Mouse (Mus musculus): Measurements from ENCODE around the gene Sfrp4.

DNA sequence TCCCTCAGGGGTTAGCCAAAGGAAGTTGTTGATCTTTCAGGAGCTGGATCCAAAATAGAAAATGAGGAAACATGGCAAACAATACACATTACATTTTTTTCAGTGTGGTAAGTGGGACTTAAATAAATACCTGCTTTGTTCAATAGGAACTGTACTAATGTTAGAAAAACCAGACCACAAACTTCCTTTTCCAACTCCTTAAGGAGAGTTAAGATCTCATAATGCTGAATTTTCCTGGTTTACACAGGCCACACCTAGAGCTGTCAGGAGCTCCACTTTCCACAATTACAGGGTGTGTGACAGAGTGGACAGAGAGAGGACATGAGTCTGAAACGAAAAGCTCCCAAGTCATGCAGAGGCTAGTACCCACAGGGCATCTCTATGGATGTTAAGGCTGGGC is 19.2 kb upstream of the Sfrp4 start:
- TF ChIP-seq CTCF (IDR thresholded peaks at IDR 0.05; ENCODE audit: control insufficient read depth, insufficient read depth, low read length) (no peak), POLR2A (IDR thresholded peaks at IDR 0.05; ENCODE audit: borderline replicate concordance, control insufficient read depth, low read depth, low read length) (no peak)
